Mouse (Mus musculus): ENCODE data around the gene Fam180a. TPM values are rescaled to one million over a fixed set of nuclear protein-coding genes. Genes with fewer than 3 reads are reported as not detected.

Fam180a gene
- polyA plus RNA-seq, 1 experiment from 2014 or later = 0.27 TPM

DNA sequence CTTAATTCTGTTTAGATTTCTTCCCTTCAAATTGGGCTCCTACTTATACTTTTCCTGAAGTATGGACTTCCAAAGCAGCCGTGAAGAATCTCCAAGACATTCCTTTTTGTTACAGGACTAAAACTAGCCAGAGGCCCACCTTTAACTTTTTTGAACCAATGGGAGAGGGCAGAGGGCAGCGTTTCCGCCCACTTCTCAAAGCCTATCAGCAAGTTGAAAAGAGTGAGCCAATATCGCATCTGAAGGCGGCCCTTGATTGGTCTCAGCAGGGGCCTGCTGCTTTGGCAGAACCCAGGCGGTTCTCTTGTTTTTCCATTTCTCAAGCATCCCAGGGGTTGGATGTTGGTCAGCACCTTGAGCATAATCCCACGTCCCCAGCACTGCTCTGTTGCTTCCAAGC lies 17.9 kb downstream of the Fam180a start, which contains the start of gene Slc13a4:
Slc13a4 (minus strand) TSS at position 95 of the 400 bp plus-strand sequence.
- no peaks in the 10 kb centered on the region for H3K9me3 ChIP-seq
- no peak within 1 kb of the TSS for H3K27ac ChIP-seq
- 25% methylated on average over 7 of the region's 7 CpGs for WGBS
- H3K4me1 ChIP-seq (replicated peaks) = peaks cover 4% of the 10 kb centered on the region; the same call in 1 of the 2 replicates
- ATAC-seq (ENCODE audit: low FRiP score) = no peak
- H3K4me2 ChIP-seq = no peak within 1 kb of the TSS
- no peak within 1 kb of the TSS for H3K4me3 ChIP-seq
- H3K9ac ChIP-seq = no peak within 1 kb of the TSS
- H3K36me3 ChIP-seq = no peaks in the 10 kb centered on the region
- H3K27me3 ChIP-seq = no peaks in the 10 kb centered on the region

DNA sequence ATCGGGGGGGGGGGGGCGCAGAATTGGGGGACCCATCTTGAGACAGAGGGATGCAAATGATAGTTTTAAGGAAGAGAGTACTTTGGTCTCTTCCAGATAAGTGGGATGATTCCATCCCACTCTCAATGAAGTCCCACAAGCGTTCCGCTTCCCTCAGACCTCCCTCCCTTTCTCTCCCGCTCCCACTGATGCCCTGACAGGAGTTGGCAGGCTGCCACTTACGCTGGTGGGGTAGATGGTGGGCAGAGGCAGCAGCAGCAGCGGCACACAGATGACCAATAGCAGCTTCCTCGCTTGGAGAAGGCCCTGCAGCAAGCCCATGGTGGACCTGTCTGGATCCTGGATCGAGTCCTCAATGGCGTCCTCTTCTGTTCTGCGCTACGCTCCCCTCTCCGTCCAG lies 18.8 kb downstream of the Fam180a start:
- Histone ChIP-seq H3K4me3 (no peak overlapping the region), H3K27ac (no peak overlapping the region), H3K9ac (no peak overlapping the region), H3K27me3 (no peaks in the 10 kb centered on the region), H3K4me1 (replicated peaks) (peaks cover 4% of the 10 kb centered on the region; the same call in 1 of the 2 replicates), H3K4me2 (no peak overlapping the region), H3K9me3 (no peaks in the 10 kb centered on the region), H3K36me3 (no peaks in the 10 kb centered on the region)
- WGBS = 70% methylated on average over 13 of the region's 13 CpGs
- ATAC-seq (ENCODE audit: low FRiP score) = peak; percentile 43; the same call in 1 of the 2 replicates

DNA sequence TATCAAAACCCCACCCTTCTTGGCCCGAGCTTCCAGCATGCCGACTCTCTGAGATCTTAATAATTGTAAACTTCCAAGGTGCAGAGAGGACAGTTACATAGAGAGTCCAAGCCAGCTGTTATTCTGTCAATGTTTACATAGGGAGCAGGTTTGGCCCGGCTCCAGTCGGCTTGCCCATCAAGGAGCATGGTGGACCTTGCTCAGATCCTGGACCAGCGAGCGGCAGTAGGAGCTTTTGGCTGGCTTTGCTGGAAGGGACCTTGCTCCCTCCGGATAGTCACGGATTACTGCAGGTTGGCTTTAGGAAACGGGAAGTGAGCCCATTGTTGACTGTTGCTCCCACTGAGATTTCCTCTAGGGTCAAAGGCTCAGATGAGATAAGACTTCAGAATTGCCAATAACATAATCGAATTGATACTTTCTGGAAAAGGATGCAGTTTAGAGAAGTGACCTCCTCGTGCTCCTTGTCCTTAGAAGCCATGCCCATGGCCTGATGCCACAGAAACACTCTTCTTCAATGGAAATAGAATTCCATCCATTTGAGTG lies 22.5 kb downstream of the Fam180a start:
- no peak for ATAC-seq (ENCODE audit: low FRiP score)
- H3K27me3 ChIP-seq = no peaks in the 10 kb centered on the region
- H3K9ac ChIP-seq = no peak overlapping the region
- 80% methylated on average over 11 of the region's 11 CpGs for WGBS
- H3K4me1 ChIP-seq (replicated peaks) = peaks cover 4% of the 10 kb centered on the region; the same call in 1 of the 2 replicates
- no peak overlapping the region for H3K4me2 ChIP-seq
- no peak overlapping the region for H3K27ac ChIP-seq
- H3K36me3 ChIP-seq = no peaks in the 10 kb centered on the region
- no peak overlapping the region for H3K4me3 ChIP-seq
- H3K9me3 ChIP-seq = no peaks in the 10 kb centered on the region

DNA sequence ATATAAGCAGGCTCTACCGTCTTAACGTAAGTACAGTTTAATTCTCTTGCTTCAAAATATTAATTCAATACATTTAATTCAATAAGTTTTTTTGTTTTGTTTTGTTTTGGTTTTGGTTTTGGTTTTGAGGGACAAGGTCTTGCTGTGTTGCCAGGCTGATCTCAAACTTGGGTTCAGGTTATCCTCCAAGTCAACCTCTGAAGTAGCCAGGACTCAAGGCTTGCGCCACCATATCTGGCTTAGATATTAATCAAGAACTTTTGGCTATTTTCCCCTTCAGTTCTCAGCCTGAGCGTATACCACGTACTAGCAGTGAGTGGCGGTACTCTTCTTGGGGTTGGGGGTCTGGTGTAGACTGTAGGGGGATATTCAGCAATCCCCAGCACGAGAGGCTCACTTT lies 23.4 kb downstream of the Fam180a start:
- H3K9me3 ChIP-seq = no peaks in the 10 kb centered on the region
- H3K27me3 ChIP-seq = no peaks in the 10 kb centered on the region
- H3K9ac ChIP-seq = no peak overlapping the region
- no peak overlapping the region for H3K4me3 ChIP-seq
- no peaks in the 10 kb centered on the region for H3K36me3 ChIP-seq
- no peak overlapping the region for H3K27ac ChIP-seq
- H3K4me2 ChIP-seq = no peak overlapping the region
- ATAC-seq (ENCODE audit: low FRiP score) = no peak
- H3K4me1 ChIP-seq (replicated peaks) = peaks cover 4% of the 10 kb centered on the region; the same call in 1 of the 2 replicates
- WGBS = 97% methylated on average over 7 of the region's 7 CpGs

DNA sequence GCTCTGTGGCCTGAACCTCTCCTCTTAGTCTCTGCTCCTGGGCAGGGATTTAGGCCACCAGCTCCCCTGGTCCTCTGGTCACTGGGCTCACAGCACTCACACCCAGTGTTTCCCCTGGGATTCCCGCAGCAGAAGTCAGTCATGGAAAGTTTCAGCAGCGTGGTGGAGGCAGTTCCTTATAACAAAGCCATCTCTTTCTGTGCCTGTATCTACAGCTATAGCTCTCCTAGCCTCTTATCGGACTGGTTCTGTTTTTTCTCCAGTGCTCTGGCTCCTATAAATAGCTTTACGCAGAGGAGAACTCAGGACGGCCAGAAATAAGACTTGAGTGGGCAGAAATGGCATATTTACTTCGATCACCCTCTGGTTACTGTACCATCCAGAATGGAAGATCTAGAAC lies 27.6 kb downstream of the Fam180a start:
- Histone ChIP-seq H3K4me3 (no peak overlapping the region), H3K4me2 (no peak overlapping the region), H3K4me1 (replicated peaks) (peaks cover 6% of the 10 kb centered on the region), H3K9ac (no peak overlapping the region; the same call in 1 of the 2 replicates), H3K27me3 (no peaks in the 10 kb centered on the region), H3K36me3 (no peaks in the 10 kb centered on the region), H3K27ac (no peak overlapping the region), H3K9me3 (no peaks in the 10 kb centered on the region)
- ATAC-seq (ENCODE audit: low FRiP score) = no peak
- WGBS = 90% methylated on average over 6 of the region's 6 CpGs

DNA sequence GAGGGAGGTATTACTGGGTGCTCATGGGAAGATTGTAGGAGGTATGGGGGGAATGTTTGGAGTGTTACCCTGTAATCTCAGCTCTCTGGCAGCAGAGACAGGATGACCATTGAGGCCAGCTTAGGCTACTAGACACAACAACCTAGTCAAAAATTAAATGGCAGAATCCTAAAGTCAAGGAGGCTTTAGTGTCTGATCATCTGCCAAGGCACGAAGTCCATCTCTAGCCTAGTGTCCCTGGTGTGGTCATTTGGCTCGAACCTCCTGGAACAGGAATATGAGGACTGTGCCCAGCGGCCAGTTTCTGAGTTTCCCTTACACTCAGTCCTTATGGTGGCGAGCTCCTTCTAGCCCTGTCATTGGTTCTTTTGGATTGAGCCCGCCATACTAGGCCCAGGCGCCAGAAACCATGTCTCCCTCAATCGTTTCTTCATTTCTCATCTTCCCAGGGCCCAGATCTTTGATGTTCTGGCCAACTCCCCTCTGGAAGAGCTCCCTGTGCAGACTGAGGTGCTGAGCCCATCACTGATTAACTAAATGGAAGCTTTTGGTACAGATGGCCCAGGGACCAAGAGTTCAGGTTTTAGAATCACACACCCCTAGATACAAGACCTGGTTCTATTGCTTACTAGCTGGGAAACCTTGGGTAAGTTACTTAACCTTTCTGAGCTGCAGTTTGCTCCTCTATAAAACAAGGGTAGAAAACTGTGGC lies 28.3 kb downstream of the Fam180a start:
- no peak for ATAC-seq (ENCODE audit: low FRiP score)
- 96% methylated on average over 7 of the region's 7 CpGs for WGBS

DNA sequence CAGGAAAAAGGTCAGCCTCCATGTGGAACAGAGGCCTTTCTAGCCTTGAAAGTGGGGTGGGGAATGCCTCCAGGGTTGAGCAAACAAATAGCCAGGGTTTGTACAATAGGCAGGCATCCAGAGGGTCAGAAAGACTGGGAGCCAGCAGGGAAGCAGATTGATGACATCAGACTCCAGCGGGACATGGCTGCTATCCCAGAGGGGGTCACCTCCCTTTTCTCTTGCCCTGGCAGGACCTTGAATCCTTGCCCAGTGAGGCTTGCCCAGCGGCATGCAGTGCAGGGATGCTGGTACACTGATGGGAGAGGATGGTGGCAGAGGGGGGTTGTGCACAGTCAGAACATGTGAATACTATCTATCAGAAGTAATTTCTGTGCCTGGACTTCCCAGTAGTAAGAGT lies 28.9 kb downstream of the Fam180a start:
- no peaks in the 10 kb centered on the region for H3K9me3 ChIP-seq
- ATAC-seq (ENCODE audit: low FRiP score) = no peak
- H3K4me2 ChIP-seq = no peak overlapping the region
- H3K27ac ChIP-seq = no peak overlapping the region
- H3K36me3 ChIP-seq = no peaks in the 10 kb centered on the region
- H3K4me1 ChIP-seq (replicated peaks) = peaks cover 6% of the 10 kb centered on the region
- WGBS = 42% methylated on average over 2 of the region's 2 CpGs
- no peak overlapping the region for H3K4me3 ChIP-seq
- H3K27me3 ChIP-seq = no peaks in the 10 kb centered on the region
- H3K9ac ChIP-seq = no peak overlapping the region

More for the DNA sequence above, 28.3 kb downstream of the Fam180a start:
- H3K9me3 ChIP-seq = no peaks in the 10 kb centered on the region
- no peaks in the 10 kb centered on the region for H3K27me3 ChIP-seq
- H3K4me1 ChIP-seq (replicated peaks) = peaks cover 6% of the 10 kb centered on the region
- no peak overlapping the region for H3K27ac ChIP-seq
- H3K4me3 ChIP-seq = no peak overlapping the region
- H3K4me2 ChIP-seq = no peak overlapping the region
- H3K9ac ChIP-seq = no peak overlapping the region
- no peaks in the 10 kb centered on the region for H3K36me3 ChIP-seq

DNA sequence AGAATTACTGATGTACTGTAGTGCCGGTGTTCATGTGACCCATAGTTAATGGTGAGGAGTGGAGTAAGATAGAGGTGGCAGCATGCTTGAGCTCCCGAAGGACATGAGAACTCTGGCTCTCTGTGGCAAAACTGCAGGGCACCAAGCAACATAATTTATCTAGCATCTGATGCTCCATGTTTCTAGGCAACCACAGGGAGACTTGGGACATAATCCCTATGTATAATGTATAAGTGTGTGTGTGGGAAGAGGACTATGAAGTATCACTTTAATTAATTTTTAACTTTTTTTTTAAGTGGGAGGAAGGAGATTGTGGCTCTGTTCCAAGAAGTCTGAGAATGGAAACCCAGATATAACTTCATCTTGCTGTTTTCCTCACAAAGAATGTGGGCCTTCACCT lies 31.0 kb downstream of the Fam180a start:
- Histone ChIP-seq H3K4me3 (no peak overlapping the region), H3K36me3 (no peaks in the 10 kb centered on the region), H3K27ac (no peak overlapping the region), H3K27me3 (no peaks in the 10 kb centered on the region), H3K4me1 (replicated peaks) (peaks cover 6% of the 10 kb centered on the region), H3K4me2 (no peak overlapping the region), H3K9ac (no peak overlapping the region), H3K9me3 (no peaks in the 10 kb centered on the region)
- WGBS = 63% methylated on average over 2 of the region's 2 CpGs
- peak; percentile 67; the same call in 1 of the 2 replicates for ATAC-seq (ENCODE audit: low FRiP score)

DNA sequence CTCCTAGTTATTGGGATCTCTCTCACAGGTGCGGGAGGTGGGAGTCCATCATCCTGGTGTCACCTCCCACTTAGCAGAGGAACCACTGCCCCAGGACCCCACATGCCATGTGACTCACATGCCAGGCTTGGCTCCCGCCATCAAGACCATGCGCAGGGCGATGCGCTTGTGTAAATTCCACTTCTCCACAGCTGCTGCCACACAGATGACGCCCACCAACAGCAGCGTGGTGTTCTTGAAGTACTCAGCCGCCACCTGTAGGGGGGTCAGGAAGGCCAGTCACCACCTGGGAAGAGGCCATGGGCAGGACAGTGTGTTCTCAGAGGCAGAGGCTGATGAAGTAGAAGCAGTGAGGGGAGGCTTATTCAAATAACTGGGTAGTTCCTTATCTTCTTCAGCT lies 36.3 kb downstream of the Fam180a start:
- no peaks in the 10 kb centered on the region for H3K27me3 ChIP-seq
- H3K4me3 ChIP-seq = no peak overlapping the region
- WGBS = 92% methylated on average over 8 of the region's 8 CpGs
- peaks cover 17% of the 10 kb centered on the region for H3K4me1 ChIP-seq (replicated peaks)
- no peak overlapping the region for H3K4me2 ChIP-seq
- H3K9me3 ChIP-seq = no peaks in the 10 kb centered on the region
- H3K36me3 ChIP-seq = no peaks in the 10 kb centered on the region
- H3K27ac ChIP-seq = no peak overlapping the region
- H3K9ac ChIP-seq = no peak overlapping the region
- ATAC-seq (ENCODE audit: low FRiP score) = no peak

DNA sequence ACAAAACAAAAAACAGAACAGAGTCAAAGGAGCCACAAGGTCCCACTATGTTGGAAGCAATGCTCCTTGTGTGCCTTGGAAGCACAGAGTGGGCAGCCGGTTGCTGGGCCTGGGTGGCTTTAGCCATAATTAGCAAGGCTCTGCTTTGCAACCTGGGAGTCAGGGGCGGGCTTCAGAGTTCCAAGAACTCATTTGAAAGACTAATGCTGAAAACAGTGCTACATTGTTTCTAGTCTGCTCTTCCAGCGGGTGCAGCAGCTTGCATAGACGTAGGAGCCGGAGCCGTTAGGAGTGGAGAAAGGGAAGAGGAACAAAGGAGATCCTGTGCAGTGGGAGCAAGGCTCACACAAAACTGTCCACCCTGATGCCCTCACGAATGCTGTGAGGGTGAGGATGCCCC lies 37.0 kb downstream of the Fam180a start:
- Histone ChIP-seq H3K9ac (no peak overlapping the region), H3K27me3 (no peaks in the 10 kb centered on the region), H3K4me2 (no peak overlapping the region), H3K36me3 (no peaks in the 10 kb centered on the region), H3K4me1 (replicated peaks) (peaks cover 17% of the 10 kb centered on the region), H3K4me3 (no peak overlapping the region), H3K27ac (peak overlapping the region; percentile 73), H3K9me3 (no peaks in the 10 kb centered on the region)
- ATAC-seq (ENCODE audit: low FRiP score) = peak; percentile 55
- WGBS = 18% methylated on average over 7 of the region's 7 CpGs

DNA sequence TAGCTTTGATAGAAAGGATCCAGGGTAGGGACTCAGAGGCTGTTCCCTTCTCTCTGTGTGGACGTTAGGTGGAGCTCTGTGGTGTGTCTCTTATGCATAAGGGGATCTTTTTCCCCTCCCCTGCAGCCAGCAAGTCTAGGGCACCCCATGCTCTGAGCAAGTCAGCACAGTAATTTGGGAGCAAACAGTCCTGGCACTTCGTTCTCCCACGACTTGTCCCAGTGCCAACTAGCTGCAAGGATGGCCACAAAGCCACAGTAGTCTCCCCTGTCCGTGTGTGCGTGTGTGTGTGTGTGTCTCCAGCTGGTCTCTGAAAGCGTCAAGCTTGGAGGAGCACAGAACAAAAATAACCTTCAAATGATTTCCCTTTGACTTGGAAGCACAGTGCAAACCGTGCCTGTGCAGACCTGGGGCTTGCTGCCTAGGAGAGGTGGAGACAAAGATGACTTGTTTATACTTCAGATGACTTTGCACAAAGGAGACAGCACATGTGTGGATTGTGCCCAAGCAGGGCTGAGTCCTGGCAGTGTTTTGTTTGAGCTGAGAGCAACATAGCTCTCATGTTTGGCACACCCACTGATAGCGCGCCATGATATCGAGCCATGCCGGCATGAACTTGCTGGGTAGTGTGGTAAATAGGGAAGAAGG lies 37.7 kb downstream of the Fam180a start:
- Histone ChIP-seq H3K9ac (no peak overlapping the region), H3K27ac (peak overlapping the region; percentile 73), H3K36me3 (no peaks in the 10 kb centered on the region), H3K4me2 (no peak overlapping the region), H3K27me3 (no peaks in the 10 kb centered on the region), H3K9me3 (no peaks in the 10 kb centered on the region), H3K4me1 (replicated peaks) (peaks cover 17% of the 10 kb centered on the region), H3K4me3 (no peak overlapping the region)
- 59% methylated on average over 11 of the region's 11 CpGs for WGBS
- ATAC-seq (ENCODE audit: low FRiP score) = peak; percentile 69

DNA sequence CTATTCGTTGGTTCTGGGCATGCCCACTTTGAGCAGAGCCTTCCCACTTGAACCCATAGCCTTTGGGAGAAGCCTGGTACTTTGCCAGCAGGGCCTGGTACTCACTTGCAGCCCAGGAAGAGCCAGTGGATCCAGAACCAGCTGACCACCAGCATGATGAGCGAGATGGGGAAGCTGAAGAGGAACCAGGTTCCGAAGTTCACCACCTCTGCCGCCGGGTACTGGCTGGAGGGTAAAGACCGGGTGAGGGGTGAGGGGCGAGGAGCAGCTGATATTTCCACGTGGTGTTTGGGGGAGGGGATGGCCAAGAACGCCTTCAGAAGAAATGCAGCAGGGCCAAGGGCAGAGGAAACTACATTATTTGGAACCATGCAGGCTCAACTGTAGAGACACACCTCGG lies 46.6 kb downstream of the Fam180a start:
- Histone ChIP-seq H3K9me3 (no peaks in the 10 kb centered on the region), H3K27me3 (no peaks in the 10 kb centered on the region), H3K4me3 (no peak overlapping the region), H3K4me2 (no peak overlapping the region), H3K9ac (no peak overlapping the region), H3K4me1 (replicated peaks) (no peaks in the 10 kb centered on the region), H3K27ac (no peak overlapping the region), H3K36me3 (no peaks in the 10 kb centered on the region)
- 82% methylated on average over 10 of the region's 10 CpGs for whole genome bisulfite sequencing
- no peak for ATAC-seq (ENCODE audit: low FRiP score)
